Mouse (Mus musculus) olfactory bulb, adult 2 months (tissue): ENCODE measurements at regions not wholly inside any gene's neighbourhood (a gene's known extent, or its start where the extent isn't known, plus 50 kb on each side); places are given as distances from the start of the nearest gene placed in this dataset.

ENCODE experiments used
- CTCF ChIP-seq: fragments of 200-500 bp; IDR thresholded peaks from 2 replicates; pipeline ENCODE4 v1.5.1; 2012; ENCODE audit warnings: low read depth, mild to moderate bottlenecking, low read length, moderate library complexity; ENCODE audit not compliant: insufficient read depth
- POLR2A ChIP-seq: fragments of 200-500 bp; IDR thresholded peaks from 2 replicates; pipeline ENCODE4 v1.6.1; 2012; ENCODE audit warnings: mild to moderate bottlenecking, low read depth, low read length, moderate library complexity; ENCODE audit not compliant: insufficient read depth

DNA sequence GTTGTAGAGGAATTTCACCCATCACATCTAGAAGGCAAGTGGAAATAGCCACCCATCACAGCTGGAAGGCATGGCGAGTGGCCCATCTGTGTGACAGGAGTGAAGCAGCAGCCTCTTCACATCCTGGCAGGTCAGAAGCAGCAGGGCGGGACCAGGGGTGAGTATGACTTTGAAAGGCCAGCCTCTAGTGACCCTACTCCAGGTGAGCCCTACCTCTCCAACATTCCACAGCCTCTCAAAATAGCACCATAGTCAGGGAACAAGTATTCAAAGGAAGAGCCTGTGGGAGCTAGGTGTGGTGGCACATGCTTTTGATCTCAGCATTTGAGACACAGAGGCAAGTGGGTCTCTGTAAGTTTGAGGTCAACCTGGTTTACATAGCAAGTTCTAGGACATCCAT is 284.9 kb downstream of the Hhipl2 start:
- no peak for TF ChIP-seq POLR2A
- no peak for TF ChIP-seq CTCF
